Mouse (Mus musculus): ENCODE results near the gene Cdhr3. TPM values are rescaled to one million over a fixed set of nuclear protein-coding genes. Genes with fewer than 3 reads are reported as not detected.
A peak's percentile ranks its signal among the peaks of the same experiment; 100 is the strongest.

The Cdhr3 gene
- total RNA-seq, 2 experiments from 2014 or later: 1.4 to 2.4 TPM

DNA sequence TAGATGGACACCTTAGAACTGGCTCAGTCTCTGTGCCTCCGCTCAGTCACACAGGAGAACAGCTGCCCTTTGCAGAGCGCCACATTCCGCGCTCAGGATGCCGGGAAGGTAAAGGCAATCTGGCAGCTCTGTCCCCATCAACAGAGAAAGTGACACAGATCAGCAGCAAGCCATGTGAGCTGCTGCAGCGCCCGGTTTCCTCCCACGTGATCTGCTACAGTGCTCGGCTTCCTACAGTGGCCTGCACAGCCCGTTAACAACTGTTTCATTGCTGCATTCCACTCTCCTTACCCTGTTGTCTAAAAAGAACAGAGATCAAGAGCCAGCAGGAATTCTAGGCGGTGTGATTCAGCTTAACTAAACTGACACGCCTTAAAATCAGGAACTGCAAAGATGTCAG is 102.9 kb downstream of the Cdhr3 start:
- peak overlapping the region; percentile 15 for H3K4me3 ChIP-seq
- H3K27ac ChIP-seq: peak overlapping the region; percentile 53
- TF ChIP-seq CTCF (IDR thresholded peaks at IDR 0.05): no peak
- DNase-seq (ENCODE audit: extremely low spot score in 1 of 2, low spot score in 2 of 2): peak; percentile 36 to 42
- intact Hi-C loops (cut with DNase I): loop anchor here (2.0 kb wide), 1 partner anchor 35 kb away; no protein-coding TSS in a partner anchor

- intact Hi-C loops (cut with DNase I): no loop called here
- H3K4me3 ChIP-seq: no peak overlapping the region
- no peak for DNase-seq (ENCODE audit: extremely low spot score in 1 of 2, low spot score in 2 of 2)
- TF ChIP-seq CTCF (IDR thresholded peaks at IDR 0.05): no peak
- H3K27ac ChIP-seq: peak overlapping the region; percentile 42; the same call in 1 of the 2 replicates
Measured at GRCm38 (mm10) chr12:32986284-32986683, 106.4 kb downstream of the Cdhr3 start.

Small RNAs within 50 kb of the gene (microRNA-seq; reads per million reads assigned to microRNA genes)
- gene Gm22904: 0 reads per million in 2 experiments

Other genes starting within 250 kb of the Cdhr3 start
- gene Sypl, start 139.0 kb downstream of the Cdhr3 start, total RNA-seq (2021): 10 to 100 TPM; 33.6 to 41.8 TPM
- 10 to 100 TPM; 63.2 to 64.8 TPM for gene Atxn7l1, start 54.8 kb upstream of the Cdhr3 start, total RNA-seq (2021)